Mouse (Mus musculus) thymus, postnatal 4 days (tissue): ENCODE results near the gene Tmem186.
A peak's percentile ranks its signal among the peaks of the same experiment; 100 is the strongest.

ENCODE experiments used
- DNase-seq: peaks from one replicate; pipeline ENCODE4 v3.0.0; 2021

Tmem186 gene

GRCm38 (mm10) chr16:8666452-8666851 is 28.9 kb upstream of the Tmem186 start:
- DNase-seq = no peak

GRCm38 (mm10) chr16:8665367-8665766 is 27.9 kb upstream of the Tmem186 start:
- no peak for DNase-seq

GRCm38 (mm10) chr16:8663606-8664539 is 26.4 kb upstream of the Tmem186 start:
- DNase-seq = no peak

- no peak for DNase-seq
Observed at GRCm38 (mm10) chr16:8663022-8663421, 25.5 kb upstream of the Tmem186 start.

GRCm38 (mm10) chr16:8658764-8659163 is 21.3 kb upstream of the Tmem186 start:
- no peak for DNase-seq

GRCm38 (mm10) chr16:8658349-8658748 is 20.8 kb upstream of the Tmem186 start:
- DNase-seq = no peak

GRCm38 (mm10) chr16:8656256-8656655 is 18.7 kb upstream of the Tmem186 start:
- DNase-seq = no peak

- no peak for DNase-seq
Observed at GRCm38 (mm10) chr16:8655599-8655998, 18.1 kb upstream of the Tmem186 start.

GRCm38 (mm10) chr16:8655108-8655507 is 17.6 kb upstream of the Tmem186 start:
- DNase-seq = no peak

- no peak for DNase-seq
Observed at GRCm38 (mm10) chr16:8650007-8650406, 12.5 kb upstream of the Tmem186 start.

GRCm38 (mm10) chr16:8645546-8645945 is 8.0 kb upstream of the Tmem186 start:
- no peak for DNase-seq

GRCm38 (mm10) chr16:8643855-8644254 is 6.3 kb upstream of the Tmem186 start:
- peak; percentile 62 for DNase-seq

GRCm38 (mm10) chr16:8639466-8640191 is 2.1 kb upstream of the Tmem186 start:
- no peak for DNase-seq

- no peak for DNase-seq
Observed at GRCm38 (mm10) chr16:8638131-8638530, 619 bp upstream of the Tmem186 start.

- peak; percentile 57 for DNase-seq
Observed at GRCm38 (mm10) chr16:8636867-8637216, 670 bp downstream of the Tmem186 start.

- DNase-seq = peak; percentile 28
Observed at GRCm38 (mm10) chr16:8631428-8631827, 6.1 kb downstream of the Tmem186 start.

GRCm38 (mm10) chr16:8630419-8630818 is 7.1 kb downstream of the Tmem186 start:
- DNase-seq = no peak

- no peak for DNase-seq
Observed at GRCm38 (mm10) chr16:8620315-8621115, 17.0 kb downstream of the Tmem186 start.

GRCm38 (mm10) chr16:8619659-8620314 is 17.7 kb downstream of the Tmem186 start:
- DNase-seq = no peak

GRCm38 (mm10) chr16:8613447-8613846 is 24.1 kb downstream of the Tmem186 start:
- DNase-seq = no peak

GRCm38 (mm10) chr16:8613039-8613438 is 24.5 kb downstream of the Tmem186 start:
- no peak for DNase-seq

GRCm38 (mm10) chr16:8612214-8613005 is 25.1 kb downstream of the Tmem186 start:
- DNase-seq = no peak
